Mouse (Mus musculus): ENCODE measurements at regions not wholly inside any gene's neighbourhood (a gene's known extent, or its start where the extent isn't known, plus 50 kb on each side); places are given as distances from the start of the nearest gene placed in this dataset.

DNA sequence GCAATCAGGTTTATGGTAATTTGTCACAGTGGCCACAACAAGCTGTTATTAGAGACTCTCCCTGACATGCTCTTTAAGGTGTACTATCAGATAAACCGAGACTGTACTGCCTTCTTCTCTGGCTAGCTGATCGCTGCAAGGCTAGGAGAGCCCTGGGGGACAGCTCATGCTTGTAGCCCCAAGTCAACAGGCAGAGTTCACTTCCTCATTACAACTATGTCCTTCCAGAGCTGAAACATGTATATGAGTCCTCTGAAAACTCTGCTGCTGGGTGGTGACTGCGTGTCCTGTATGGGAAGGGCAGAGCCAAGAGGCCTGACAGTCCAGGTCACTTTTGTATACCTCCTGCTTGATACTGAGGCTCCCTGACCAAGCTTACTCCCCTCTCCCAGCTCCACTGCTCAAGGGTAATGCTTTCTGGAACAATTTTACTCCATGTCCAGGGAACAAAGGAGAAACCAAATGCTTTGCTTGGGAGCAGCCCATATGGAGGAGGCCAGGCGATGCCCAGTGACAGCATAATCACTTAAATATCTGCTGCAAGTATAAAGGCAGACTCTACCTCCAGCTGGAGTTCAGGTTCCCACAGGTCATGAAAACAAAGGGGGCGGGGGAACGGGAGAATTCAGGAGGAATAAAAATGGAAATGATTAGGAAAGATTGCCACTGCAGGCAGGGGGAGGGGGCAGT, 284.3 kb downstream of the Bcl11a start:
- ATAC-seq (ENCODE audit: insufficient read depth): no peak
- WGBS (ENCODE audit: insufficient replicate concordance): 49% methylated on average over 6 of the region's 6 CpGs
- no peaks in the 10 kb centered on the region for H3K9me3 ChIP-seq (replicated peaks)
- H3K27ac ChIP-seq (replicated peaks): no peak overlapping the region
- no peaks in the 10 kb centered on the region for H3K4me1 ChIP-seq (replicated peaks)
- no peak overlapping the region for H3K4me2 ChIP-seq
- H3K36me3 ChIP-seq (replicated peaks): no peaks in the 10 kb centered on the region
- no peak overlapping the region for H3K4me3 ChIP-seq (replicated peaks)
- no peaks in the 10 kb centered on the region for H3K27me3 ChIP-seq
- H3K9ac ChIP-seq: no peak overlapping the region

DNA sequence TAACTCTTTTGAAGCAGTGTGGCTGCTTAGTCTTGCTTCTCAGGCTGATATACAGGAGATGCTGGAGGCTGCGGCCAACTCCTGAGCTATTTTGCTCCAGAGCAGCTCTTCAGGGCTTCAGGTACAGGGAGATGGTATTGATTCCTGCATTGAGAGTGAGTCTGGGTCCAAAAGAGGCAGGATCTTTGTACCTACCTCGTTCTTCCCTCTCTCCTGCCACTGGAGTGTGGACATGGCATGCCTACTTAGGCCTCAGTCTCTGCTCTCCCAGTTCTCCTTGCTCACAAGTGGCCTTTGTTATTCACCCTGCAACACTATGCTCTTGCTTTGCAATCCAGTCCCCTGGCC, 284.8 kb downstream of the Bcl11a start:
- WGBS (ENCODE audit: insufficient replicate concordance): 64% methylated on average over 2 of the region's 2 CpGs
- Histone ChIP-seq H3K9me3 (replicated peaks) (no peaks in the 10 kb centered on the region), H3K4me3 (replicated peaks) (no peak overlapping the region), H3K27me3 (no peaks in the 10 kb centered on the region), H3K4me1 (replicated peaks) (no peaks in the 10 kb centered on the region), H3K9ac (no peak overlapping the region), H3K27ac (replicated peaks) (no peak overlapping the region), H3K36me3 (replicated peaks) (no peaks in the 10 kb centered on the region), H3K4me2 (no peak overlapping the region)
- no peak for ATAC-seq (ENCODE audit: insufficient read depth)

DNA sequence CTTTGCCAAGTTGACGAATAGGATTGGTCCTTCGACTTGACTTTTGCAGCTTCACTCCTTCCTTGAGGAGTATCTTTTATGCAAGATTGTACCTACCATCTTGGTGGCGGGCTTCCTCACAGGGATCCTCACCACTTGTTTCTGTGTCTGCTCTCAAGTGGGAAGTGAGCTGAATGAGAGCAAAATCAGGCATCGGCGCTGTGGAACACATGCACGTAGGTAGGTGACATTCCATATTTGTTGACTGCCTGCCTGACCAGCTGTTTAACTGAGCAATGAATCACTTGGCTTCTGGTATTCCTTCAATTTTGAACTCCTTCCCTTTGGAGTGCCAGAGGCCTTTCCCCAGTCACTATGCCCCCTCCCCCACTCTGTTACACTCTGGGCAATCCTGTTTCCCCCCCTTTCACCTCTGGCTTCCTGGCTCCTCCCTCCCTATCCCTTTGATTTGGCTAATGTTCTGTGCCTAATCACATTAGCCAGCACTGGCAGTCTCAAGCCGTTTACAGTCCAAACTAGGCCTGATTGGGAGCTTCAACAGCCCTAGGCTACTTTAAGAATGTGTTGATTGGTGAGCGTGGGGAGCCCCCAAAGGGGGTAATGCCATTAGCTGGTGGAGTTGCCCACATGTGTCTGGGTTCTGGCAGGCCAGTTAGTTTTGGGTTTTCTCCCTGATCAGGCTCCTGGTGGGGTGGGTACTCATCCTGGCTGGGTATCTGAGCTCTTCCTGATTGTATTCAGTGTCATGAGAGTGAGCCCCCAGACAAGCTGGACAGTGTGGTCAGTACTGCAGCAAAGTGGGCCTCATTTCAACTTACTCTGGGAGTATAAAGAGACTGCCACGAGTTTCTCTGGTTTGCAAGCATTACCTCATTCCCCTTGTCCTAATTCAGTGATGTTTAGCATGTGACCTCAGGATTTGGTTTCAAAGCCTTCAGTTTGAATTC, 285.8 kb downstream of the Bcl11a start:
- no peak overlapping the region for H3K4me2 ChIP-seq
- no peak overlapping the region for H3K27ac ChIP-seq (replicated peaks)
- H3K36me3 ChIP-seq (replicated peaks): no peaks in the 10 kb centered on the region
- H3K9ac ChIP-seq: no peak overlapping the region
- H3K9me3 ChIP-seq (replicated peaks): no peaks in the 10 kb centered on the region
- H3K4me3 ChIP-seq (replicated peaks): no peak overlapping the region
- no peaks in the 10 kb centered on the region for H3K27me3 ChIP-seq
- H3K4me1 ChIP-seq (replicated peaks): no peaks in the 10 kb centered on the region
- ATAC-seq (ENCODE audit: insufficient read depth): no peak
- WGBS (ENCODE audit: insufficient replicate concordance): 62% methylated on average over 9 of the region's 9 CpGs

DNA sequence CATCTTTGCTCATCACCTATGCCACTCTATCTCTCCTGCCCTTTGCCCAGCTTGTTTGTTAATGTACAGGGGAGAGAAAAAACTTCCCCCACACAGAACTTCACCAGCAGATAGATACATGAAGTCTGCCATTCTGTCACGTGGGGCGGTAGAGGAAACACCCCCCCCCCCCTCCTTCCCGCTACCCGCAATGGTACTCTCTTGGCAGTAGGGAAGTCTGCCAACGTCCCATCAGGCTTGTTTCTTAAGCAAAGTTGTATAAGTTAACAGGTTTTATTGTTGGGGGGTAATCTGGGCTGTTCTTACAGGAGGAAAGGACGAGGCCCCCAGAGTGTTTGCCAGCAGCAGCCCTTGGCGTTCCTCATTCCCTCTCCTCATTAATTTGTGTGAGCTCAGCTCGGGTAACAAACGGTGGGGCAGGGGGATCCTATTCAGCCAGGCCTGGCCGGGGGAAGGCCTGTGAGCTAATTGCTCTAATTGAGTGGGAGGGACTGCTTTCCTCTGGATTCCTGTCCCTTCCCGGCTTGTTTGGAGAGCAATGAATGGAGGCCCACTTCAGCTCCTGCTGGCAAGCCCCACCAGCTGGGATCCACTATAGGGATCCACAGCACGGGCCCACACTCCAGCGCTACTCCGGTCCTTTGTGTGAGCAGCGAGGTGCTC, 292.5 kb downstream of the Bcl11a start:
- 47% methylated on average over 15 of the region's 15 CpGs for WGBS (ENCODE audit: insufficient replicate concordance)
- no peak for ATAC-seq (ENCODE audit: insufficient read depth)
- H3K36me3 ChIP-seq (replicated peaks): no peaks in the 10 kb centered on the region
- no peaks in the 10 kb centered on the region for H3K27me3 ChIP-seq
- no peak overlapping the region for H3K9ac ChIP-seq
- no peak overlapping the region for H3K27ac ChIP-seq (replicated peaks)
- no peaks in the 10 kb centered on the region for H3K9me3 ChIP-seq (replicated peaks)
- no peak overlapping the region for H3K4me2 ChIP-seq
- 0 out of 2 replicates have a peak, but pooled peaks cover 3% of the 10 kb centered on the region for H3K4me1 ChIP-seq (replicated peaks)
- H3K4me3 ChIP-seq (replicated peaks): no peak overlapping the region

DNA sequence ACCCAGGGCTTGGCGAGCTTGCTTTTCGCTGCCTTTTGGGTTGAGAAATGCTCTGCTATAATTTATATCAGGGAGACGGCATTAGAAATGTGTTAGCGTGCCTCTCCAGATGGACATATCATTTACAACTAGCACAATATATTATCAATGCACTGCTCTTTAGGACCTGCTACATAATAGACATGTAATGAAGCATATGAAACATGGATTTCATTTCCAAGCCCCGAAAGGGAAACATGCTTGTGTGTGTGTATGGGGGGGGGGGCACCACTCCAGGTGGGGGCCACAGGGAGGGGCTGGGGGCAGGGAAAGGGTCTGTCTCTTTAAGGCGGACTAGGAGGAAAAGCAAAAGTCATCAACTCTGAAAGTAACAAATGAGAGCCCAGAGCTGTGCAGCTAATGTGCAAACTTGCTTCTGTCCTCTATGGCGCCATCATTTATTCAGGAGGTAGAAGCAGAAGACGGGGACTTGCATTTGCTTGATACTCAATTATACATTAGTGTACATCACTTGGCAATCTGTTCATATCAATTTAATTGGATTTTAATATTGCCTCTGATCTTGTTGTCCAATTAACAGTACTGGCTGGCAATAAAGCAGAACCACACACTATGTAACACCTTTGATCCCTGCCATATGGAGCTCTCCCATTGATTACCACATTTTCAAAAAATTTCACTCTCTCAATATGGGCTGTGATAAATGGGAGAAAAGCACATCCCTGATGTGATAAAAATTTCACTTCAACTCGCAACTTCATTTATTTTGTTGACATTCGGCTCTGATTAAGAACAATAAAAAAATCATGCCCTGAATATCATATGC, 293.2 kb downstream of the Bcl11a start:
- no peak for ATAC-seq (ENCODE audit: insufficient read depth)
- Histone ChIP-seq H3K36me3 (replicated peaks) (no peaks in the 10 kb centered on the region), H3K27me3 (no peaks in the 10 kb centered on the region), H3K4me1 (replicated peaks) (0 out of 2 replicates have a peak, but pooled peaks cover 3% of the 10 kb centered on the region), H3K4me3 (replicated peaks) (no peak overlapping the region), H3K27ac (replicated peaks) (no peak overlapping the region), H3K9ac (no peak overlapping the region), H3K9me3 (replicated peaks) (no peaks in the 10 kb centered on the region), H3K4me2 (no peak overlapping the region)
- 76% methylated on average over 10 of the region's 10 CpGs for WGBS (ENCODE audit: insufficient replicate concordance)

DNA sequence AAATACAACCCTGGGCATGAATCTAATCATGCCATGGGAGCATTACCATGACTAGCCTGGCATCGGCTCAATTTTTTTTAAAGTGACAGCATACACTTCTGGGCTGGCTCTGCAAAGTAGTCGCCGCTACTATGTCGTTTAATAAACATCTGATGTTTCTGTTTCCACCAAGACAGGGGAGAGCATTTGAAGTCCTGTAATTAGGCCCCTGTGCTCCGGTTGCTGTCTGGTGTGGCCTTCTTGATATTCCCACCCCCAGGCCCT, 293.8 kb downstream of the Bcl11a start:
- Histone ChIP-seq H3K4me1 (replicated peaks) (0 out of 2 replicates have a peak, but pooled peaks cover 3% of the 10 kb centered on the region), H3K36me3 (replicated peaks) (no peaks in the 10 kb centered on the region), H3K27ac (replicated peaks) (no peak overlapping the region), H3K9ac (no peak overlapping the region), H3K4me3 (replicated peaks) (no peak overlapping the region), H3K4me2 (no peak overlapping the region), H3K9me3 (replicated peaks) (no peaks in the 10 kb centered on the region), H3K27me3 (no peaks in the 10 kb centered on the region)
- WGBS (ENCODE audit: insufficient replicate concordance): 72% methylated on average over 5 of the region's 5 CpGs
- no peak for ATAC-seq (ENCODE audit: insufficient read depth)

DNA sequence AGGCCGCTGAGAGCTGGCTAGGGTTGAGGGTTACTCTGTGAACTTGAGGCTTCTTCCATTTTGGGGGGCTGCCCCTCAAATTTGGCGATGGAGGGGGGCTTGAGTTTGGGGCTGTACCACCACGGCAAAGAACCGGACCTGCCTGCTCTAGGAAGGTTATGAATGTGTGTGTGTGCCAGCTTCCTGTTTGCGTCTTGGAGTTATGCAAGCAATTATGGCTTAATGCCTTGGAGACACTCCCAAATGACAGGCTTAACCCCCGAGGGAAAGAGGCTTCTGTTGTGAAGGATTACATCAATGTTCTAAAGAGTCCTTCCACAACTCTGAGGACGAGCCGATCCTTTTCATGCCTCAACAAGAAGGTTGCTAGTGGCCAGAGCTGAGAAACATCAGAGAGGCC, 294.1 kb downstream of the Bcl11a start:
- 56% methylated on average over 8 of the region's 8 CpGs for WGBS (ENCODE audit: insufficient replicate concordance)
- Histone ChIP-seq H3K9me3 (replicated peaks) (no peaks in the 10 kb centered on the region), H3K27me3 (no peaks in the 10 kb centered on the region), H3K27ac (replicated peaks) (no peak overlapping the region), H3K9ac (no peak overlapping the region), H3K4me2 (no peak overlapping the region), H3K4me3 (replicated peaks) (no peak overlapping the region), H3K4me1 (replicated peaks) (0 out of 2 replicates have a peak, but pooled peaks cover 3% of the 10 kb centered on the region), H3K36me3 (replicated peaks) (no peaks in the 10 kb centered on the region)
- no peak for ATAC-seq (ENCODE audit: insufficient read depth)

DNA sequence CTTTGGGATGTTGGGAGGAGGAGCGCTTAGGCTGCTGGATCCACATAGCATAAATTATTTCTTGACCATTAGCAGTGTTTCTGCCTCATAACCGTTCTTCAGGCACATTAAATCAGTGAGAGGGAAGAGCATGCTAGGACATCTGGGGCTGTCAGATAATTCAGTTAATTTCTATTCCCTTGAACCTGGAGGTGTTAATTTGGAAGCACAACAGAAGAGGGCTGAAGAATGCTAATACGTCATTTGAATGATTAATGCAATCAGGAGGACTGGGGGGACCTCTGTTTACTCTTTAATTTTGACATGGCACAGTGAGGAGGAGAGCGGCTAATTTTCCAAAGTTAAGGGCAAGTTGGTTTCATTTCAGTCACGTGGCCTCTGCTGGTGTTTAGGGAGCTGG, 294.8 kb downstream of the Bcl11a start:
- Histone ChIP-seq H3K27ac (replicated peaks) (no peak overlapping the region), H3K27me3 (no peaks in the 10 kb centered on the region), H3K4me3 (replicated peaks) (no peak overlapping the region), H3K4me2 (no peak overlapping the region), H3K9ac (no peak overlapping the region), H3K36me3 (replicated peaks) (no peaks in the 10 kb centered on the region), H3K9me3 (replicated peaks) (no peaks in the 10 kb centered on the region), H3K4me1 (replicated peaks) (0 out of 2 replicates have a peak, but pooled peaks cover 3% of the 10 kb centered on the region)
- ATAC-seq (ENCODE audit: insufficient read depth): no peak
- 47% methylated on average over 5 of the region's 5 CpGs for WGBS (ENCODE audit: insufficient replicate concordance)

DNA sequence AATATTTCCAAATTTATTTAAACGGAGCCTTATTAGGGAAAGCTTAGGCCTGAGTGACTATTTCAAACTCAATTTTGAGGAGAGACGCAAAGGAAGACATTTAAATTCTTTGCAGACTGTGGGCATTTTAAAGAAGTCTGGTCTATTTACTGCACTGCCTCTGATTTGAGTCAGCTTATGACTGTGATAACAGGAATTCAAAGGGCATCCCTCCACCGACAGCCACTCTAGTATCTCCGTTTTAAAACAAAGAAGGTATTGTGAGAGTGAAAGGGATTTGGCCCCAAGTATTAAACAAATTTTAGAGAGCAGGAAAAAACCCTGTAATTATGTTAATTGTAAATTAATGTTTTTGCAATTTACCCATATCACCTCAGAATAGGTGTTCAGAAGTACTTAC, 295.4 kb downstream of the Bcl11a start:
- ATAC-seq (ENCODE audit: insufficient read depth): no peak
- Histone ChIP-seq H3K4me2 (no peak overlapping the region), H3K9me3 (replicated peaks) (no peaks in the 10 kb centered on the region), H3K27ac (replicated peaks) (no peak overlapping the region), H3K9ac (no peak overlapping the region), H3K4me1 (replicated peaks) (0 out of 2 replicates have a peak, but pooled peaks cover 3% of the 10 kb centered on the region), H3K4me3 (replicated peaks) (no peak overlapping the region), H3K27me3 (no peaks in the 10 kb centered on the region), H3K36me3 (replicated peaks) (no peaks in the 10 kb centered on the region)
- WGBS (ENCODE audit: insufficient replicate concordance): 58% methylated on average over 4 of the region's 4 CpGs

DNA sequence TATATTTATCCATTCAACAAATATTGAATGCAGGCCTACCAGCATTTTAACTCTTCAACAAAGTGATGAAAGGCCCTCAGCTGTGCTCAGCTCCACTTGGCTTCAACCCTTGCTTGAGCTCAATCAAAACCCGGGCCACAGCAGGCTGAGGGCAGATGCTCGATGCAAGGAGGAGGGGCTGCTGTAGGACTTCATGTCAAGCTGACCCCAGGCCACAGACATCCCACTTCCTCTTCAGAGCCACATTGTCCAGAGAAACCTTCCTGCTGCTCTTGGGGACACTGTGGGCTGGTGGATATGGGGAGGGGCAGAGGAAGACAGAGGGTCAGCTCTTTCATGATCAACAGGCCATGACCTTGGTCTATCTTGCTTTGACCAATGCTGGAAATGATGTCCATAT, 299.7 kb downstream of the Bcl11a start:
- no peak for ATAC-seq (ENCODE audit: insufficient read depth)
- WGBS (ENCODE audit: insufficient replicate concordance): 22% methylated on average over 2 of the region's 2 CpGs

DNA sequence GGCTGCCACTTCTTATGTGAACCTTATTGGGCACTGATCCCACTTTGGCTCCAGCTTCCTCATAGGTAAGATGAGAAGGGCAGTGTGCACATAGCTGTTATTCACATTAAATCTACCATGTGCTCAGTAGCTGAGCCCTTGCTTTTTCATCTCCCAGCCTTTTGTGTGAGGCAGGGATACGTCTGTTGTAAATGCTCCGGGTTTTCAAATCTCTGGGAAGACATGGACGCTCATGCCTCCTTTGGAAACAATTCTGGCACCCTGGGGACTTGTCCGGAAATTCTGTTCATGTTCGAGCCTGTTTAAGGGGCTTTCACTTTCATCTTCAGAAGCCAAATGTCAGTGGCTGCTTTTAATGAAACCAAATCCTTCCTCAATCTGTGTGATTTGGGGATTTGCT, 312.7 kb downstream of the Bcl11a start:
- WGBS (ENCODE audit: insufficient replicate concordance): 50% methylated on average over 5 of the region's 5 CpGs
- H3K4me3 ChIP-seq (replicated peaks): no peak overlapping the region
- H3K4me2 ChIP-seq: no peak overlapping the region
- no peaks in the 10 kb centered on the region for H3K9me3 ChIP-seq (replicated peaks)
- no peak overlapping the region for H3K27ac ChIP-seq (replicated peaks)
- no peaks in the 10 kb centered on the region for H3K36me3 ChIP-seq (replicated peaks)
- H3K27me3 ChIP-seq: no peaks in the 10 kb centered on the region
- no peaks in the 10 kb centered on the region for H3K4me1 ChIP-seq (replicated peaks)
- no peak for ATAC-seq (ENCODE audit: insufficient read depth)
- H3K9ac ChIP-seq: no peak overlapping the region

More for the DNA sequence above, 299.7 kb downstream of the Bcl11a start:
- Histone ChIP-seq H3K27me3 (no peaks in the 10 kb centered on the region), H3K27ac (replicated peaks) (no peak overlapping the region), H3K9me3 (replicated peaks) (no peaks in the 10 kb centered on the region), H3K4me3 (replicated peaks) (no peak overlapping the region), H3K36me3 (replicated peaks) (no peaks in the 10 kb centered on the region), H3K4me2 (no peak overlapping the region), H3K9ac (no peak overlapping the region), H3K4me1 (replicated peaks) (no peaks in the 10 kb centered on the region)

Measured in liver, embryonic 15.5 days (tissue).